Mouse (Mus musculus) heart, embryonic 14.5 days (tissue): Measurements from ENCODE around the gene Cacna1g. TPM values are rescaled to one million over a fixed set of nuclear protein-coding genes. Genes with fewer than 3 reads are reported as not detected.

Experiments
- ATAC-seq: fragments of 200-750 bp; cut with Nextera tagmentation; 2 replicates; pipeline ENCODE4 v1.8.0; 2017; ENCODE audit warnings: low read depth, moderate TSS enrichment; ENCODE audit not compliant: insufficient number of reproducible peaks, insufficient read depth, low FRiP score
- H3K27ac ChIP-seq, 2 experiments: fragments of 200-500 bp in 1 of 2; fragments of 300-500 bp in 1 of 2; sonication (generic) in 1 of 2; replicated peaks in 1 of 2; 2 replicates each; pipeline ENCODE4 v1.5.1; 2012 to 2014; ENCODE audit warnings: low read depth in 2 of 2, low read length in 2 of 2, control low read depth in 1 of 2, mild to moderate bottlenecking in 1 of 2, mixed read lengths in 1 of 2; ENCODE audit not compliant: control insufficient read depth in 1 of 2, insufficient read depth in 1 of 2
- H3K27me3 ChIP-seq: fragments of 300-500 bp; sonication (generic); 2 replicates; pipeline ENCODE4 v1.6.1; 2014; ENCODE audit warnings: mild to moderate bottlenecking, low read length, control low read depth; ENCODE audit not compliant: control insufficient read depth, insufficient read depth
- H3K36me3 ChIP-seq: fragments of 300-500 bp; sonication (generic); 2 replicates; pipeline ENCODE4 v1.6.1; 2014; ENCODE audit warnings: mild to moderate bottlenecking, control low read depth, low read length, mixed read lengths; ENCODE audit not compliant: control insufficient read depth, insufficient read depth
- H3K4me1 ChIP-seq, 2 experiments: fragments of 200-500 bp in 1 of 2; fragments of 300-500 bp in 1 of 2; sonication (generic) in 1 of 2; 2 replicates each; pipeline ENCODE4 v1.6.1; 2012 to 2014; ENCODE audit warnings: low read length in 2 of 2, control low read depth in 1 of 2, mixed read lengths in 1 of 2; ENCODE audit not compliant: control insufficient read depth in 2 of 2, insufficient read depth in 2 of 2
- H3K4me2 ChIP-seq: fragments of 300-500 bp; sonication (generic); 2 replicates; pipeline ENCODE4 v1.6.1; 2014; ENCODE audit warnings: mild to moderate bottlenecking, low read length
- H3K4me3 ChIP-seq, 2 experiments: fragments of 200-500 bp in 1 of 2; fragments of 300-500 bp in 1 of 2; sonication (generic) in 1 of 2; 2 replicates each; pipeline ENCODE4 v1.5.1; 2012 to 2014; ENCODE audit warnings: low read length in 2 of 2, mild to moderate bottlenecking in 2 of 2, control low read depth in 1 of 2, low read depth in 1 of 2, moderate library complexity in 1 of 2; ENCODE audit not compliant: control insufficient read depth in 1 of 2, insufficient read depth in 1 of 2
- H3K9ac ChIP-seq: fragments of 300-500 bp; sonication (generic); 2 replicates; pipeline ENCODE4 v1.6.1; 2014; ENCODE audit warnings: mild to moderate bottlenecking, low read length
- H3K9me3 ChIP-seq: fragments of 300-500 bp; sonication (generic); 2 replicates; pipeline ENCODE4 v1.6.1; 2016; ENCODE audit warnings: low read length, control low read depth; ENCODE audit not compliant: control insufficient read depth
- WGBS: fragments of 180-500 bp; shearing (Covaris S2); extraction: QIAGEN DNeasy Blood & Tissue Kit; methylation state at CpG from one replicate; pipeline ENCODE4 v1.1.7; 2014; 5-methylcytosine and 5-hydroxymethylcytosine counted together
- polyA plus RNA-seq: library from polyadenylated mRNA; unstranded; fragments of >200 nt; fragmentation: Nextera tagmentation; extraction: Ambion mirVana; gene quantifications from 2 replicates; pipeline ENCODE4 v1.2.1, GENCODE M21; 2014

The Cacna1g gene
- polyA plus RNA-seq, 1 experiment from 2014 or later, result 7.7 TPM

DNA sequence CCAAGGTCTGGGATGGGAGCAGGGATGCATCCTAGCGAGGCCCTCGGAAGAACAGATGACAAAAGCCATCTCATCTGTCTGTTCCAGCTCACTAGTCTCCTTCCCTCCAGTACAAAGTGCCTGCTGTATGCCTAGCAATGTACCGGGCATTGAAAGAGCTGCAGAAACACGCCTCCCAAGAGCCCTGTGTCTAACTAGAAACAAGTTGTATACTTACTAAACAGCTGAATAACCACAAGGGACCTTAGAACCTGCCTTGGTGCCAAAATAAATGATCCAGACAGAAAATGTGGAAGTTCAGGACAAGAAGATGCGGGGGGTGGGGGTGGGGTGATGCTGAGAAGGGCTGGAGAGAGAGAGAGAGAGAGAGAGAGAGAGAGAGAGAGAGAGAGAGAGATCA lies 29.2 kb downstream of the Cacna1g start:
- H3K27me3 ChIP-seq, result no peaks in the 10 kb centered on the region
- no peak for ATAC-seq
- no peak overlapping the region for H3K9ac ChIP-seq
- no peak overlapping the region for H3K27ac ChIP-seq
- peaks cover 32 to 39% of the 10 kb centered on the region in 2 experiments for H3K4me1 ChIP-seq
- 74% methylated on average over 5 of the region's 5 CpGs for WGBS
- H3K4me3 ChIP-seq, result no peak overlapping the region
- H3K9me3 ChIP-seq, result no peaks in the 10 kb centered on the region
- H3K4me2 ChIP-seq, result no peak overlapping the region
- no peaks in the 10 kb centered on the region for H3K36me3 ChIP-seq

DNA sequence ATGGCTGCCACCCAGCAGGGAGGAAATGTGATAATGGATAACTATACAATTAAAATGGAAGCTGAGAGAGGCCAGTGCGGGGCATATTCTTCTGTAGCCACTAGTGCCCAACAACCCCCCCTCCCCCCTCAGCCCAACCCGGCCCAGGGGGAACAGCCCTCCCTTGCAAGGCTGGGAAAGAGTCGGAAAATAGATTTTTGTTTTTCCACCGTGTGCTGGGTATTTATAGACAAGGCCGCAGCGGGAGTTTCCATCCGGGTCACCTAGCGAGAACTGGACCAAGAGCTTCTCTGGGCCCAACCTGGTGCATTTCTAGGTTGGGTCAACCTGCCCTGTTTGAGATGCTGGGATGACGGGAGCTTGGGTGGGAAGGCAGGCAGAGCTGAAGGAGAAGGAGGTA lies 32.2 kb downstream of the Cacna1g start:
- peaks cover 14 to 22% of the 10 kb centered on the region in 2 experiments for H3K4me1 ChIP-seq
- no peak overlapping the region for H3K4me2 ChIP-seq
- ATAC-seq, result no peak
- H3K27ac ChIP-seq, result peak overlapping the region; percentile 29 to 59; a peak in 3 of 4 replicates
- H3K36me3 ChIP-seq, result no peaks in the 10 kb centered on the region
- WGBS, result 44% methylated on average over 9 of the region's 9 CpGs
- H3K9ac ChIP-seq, result no peak overlapping the region
- H3K27me3 ChIP-seq, result no peaks in the 10 kb centered on the region
- no peaks in the 10 kb centered on the region for H3K9me3 ChIP-seq
- H3K4me3 ChIP-seq, result no peak overlapping the region

DNA sequence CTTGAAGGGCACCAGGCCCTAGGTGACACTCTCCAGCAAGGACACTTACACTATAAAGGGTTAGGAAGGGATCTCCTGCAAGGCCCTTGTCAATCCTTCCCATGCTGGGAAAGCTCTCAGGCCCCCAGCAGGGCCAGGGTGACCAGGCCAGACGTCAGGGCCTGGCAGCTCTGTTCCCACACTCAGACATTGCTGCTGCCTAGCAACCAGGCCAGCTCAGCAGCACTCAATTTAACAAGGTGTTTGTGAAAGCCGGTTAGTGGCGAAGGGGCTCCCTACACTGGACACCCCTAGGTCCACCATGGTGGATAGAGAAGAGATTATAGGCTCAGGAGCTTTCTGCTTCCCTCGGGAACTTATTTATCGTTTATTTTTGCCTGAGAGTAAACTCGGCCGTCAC lies 32.9 kb downstream of the Cacna1g start:
- no peak overlapping the region for H3K9ac ChIP-seq
- peaks cover 14 to 22% of the 10 kb centered on the region in 2 experiments for H3K4me1 ChIP-seq
- H3K36me3 ChIP-seq, result no peaks in the 10 kb centered on the region
- no peaks in the 10 kb centered on the region for H3K27me3 ChIP-seq
- H3K9me3 ChIP-seq, result no peaks in the 10 kb centered on the region
- H3K4me2 ChIP-seq, result no peak overlapping the region
- ATAC-seq, result 0 out of 2 replicates have a peak, but pooled peaks have one; percentile 40
- H3K4me3 ChIP-seq, result no peak overlapping the region
- peak overlapping the region; percentile 29 to 59; a peak in 3 of 4 replicates for H3K27ac ChIP-seq
- WGBS, result 30% methylated on average over 7 of the region's 7 CpGs

DNA sequence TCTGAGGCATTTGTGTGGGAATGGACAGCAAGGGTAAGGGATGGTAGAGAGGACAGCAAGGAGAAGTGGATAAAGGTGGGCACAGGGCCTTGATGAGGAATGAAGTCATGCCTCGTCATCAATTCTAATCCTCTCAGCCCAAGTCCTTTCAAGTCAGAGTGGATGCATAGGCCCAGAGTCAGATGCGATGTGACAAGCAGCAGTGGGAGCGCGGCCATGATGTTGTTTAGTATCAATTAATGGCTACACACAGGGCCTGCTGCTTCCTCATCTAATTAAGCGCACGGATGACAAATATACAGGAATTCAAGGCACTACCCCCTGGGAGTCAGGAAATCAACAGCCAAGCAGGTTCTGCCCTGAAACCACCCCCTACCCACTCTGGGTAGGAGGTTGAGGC lies 33.6 kb downstream of the Cacna1g start:
- Histone ChIP-seq H3K9me3 (no peaks in the 10 kb centered on the region), H3K27me3 (no peaks in the 10 kb centered on the region), H3K36me3 (no peaks in the 10 kb centered on the region), H3K4me3 (no peak overlapping the region), H3K4me1 (peaks cover 14 to 22% of the 10 kb centered on the region in 2 experiments), H3K9ac (no peak overlapping the region), H3K4me2 (no peak overlapping the region), H3K27ac (no peak overlapping the region)
- no peak for ATAC-seq
- 94% methylated on average over 6 of the region's 6 CpGs for WGBS

DNA sequence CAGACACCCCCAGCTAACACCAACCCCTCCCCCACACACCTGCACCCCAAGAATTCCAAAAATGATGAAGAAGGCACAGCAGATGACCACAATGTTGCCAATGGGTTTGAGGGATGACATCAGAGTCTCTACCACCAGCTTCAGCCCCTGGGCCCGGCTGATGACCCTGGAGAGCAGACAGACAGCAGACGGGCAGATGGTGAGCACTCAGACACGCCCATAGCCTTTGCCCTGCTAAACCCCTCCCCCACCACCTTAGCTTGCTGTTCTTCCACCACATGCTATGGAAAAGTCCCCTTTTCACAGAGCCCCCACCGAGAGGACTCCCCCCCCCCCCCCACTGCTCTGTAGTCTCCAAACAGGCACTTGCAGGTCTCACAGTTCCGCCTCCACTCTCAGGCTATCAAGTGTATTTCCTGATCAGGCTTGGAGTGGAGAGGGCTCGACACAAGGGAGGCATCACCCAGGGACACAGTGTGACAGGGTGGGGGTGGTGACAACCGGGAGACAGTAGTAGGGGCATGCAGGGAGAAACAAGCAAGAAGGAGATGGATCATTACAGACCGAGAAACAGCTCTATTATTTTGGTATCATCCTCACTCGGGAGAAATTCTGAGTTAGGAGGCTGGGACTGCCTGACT lies 44.9 kb downstream of the Cacna1g start:
- Histone ChIP-seq H3K4me3 (no peak overlapping the region), H3K4me2 (peak overlapping the region; percentile 32), H3K9me3 (no peaks in the 10 kb centered on the region), H3K4me1 (peaks cover 30 to 34% of the 10 kb centered on the region in 2 experiments), H3K9ac (no peak overlapping the region), H3K27me3 (peaks cover 17% of the 10 kb centered on the region; the same call in 1 of the 2 replicates), H3K36me3 (no peaks in the 10 kb centered on the region), H3K27ac (peak overlapping the region; percentile 17 to 76; a peak in 3 of 4 replicates)
- 8% methylated on average over 9 of the region's 9 CpGs for WGBS
- ATAC-seq, result no peak

DNA sequence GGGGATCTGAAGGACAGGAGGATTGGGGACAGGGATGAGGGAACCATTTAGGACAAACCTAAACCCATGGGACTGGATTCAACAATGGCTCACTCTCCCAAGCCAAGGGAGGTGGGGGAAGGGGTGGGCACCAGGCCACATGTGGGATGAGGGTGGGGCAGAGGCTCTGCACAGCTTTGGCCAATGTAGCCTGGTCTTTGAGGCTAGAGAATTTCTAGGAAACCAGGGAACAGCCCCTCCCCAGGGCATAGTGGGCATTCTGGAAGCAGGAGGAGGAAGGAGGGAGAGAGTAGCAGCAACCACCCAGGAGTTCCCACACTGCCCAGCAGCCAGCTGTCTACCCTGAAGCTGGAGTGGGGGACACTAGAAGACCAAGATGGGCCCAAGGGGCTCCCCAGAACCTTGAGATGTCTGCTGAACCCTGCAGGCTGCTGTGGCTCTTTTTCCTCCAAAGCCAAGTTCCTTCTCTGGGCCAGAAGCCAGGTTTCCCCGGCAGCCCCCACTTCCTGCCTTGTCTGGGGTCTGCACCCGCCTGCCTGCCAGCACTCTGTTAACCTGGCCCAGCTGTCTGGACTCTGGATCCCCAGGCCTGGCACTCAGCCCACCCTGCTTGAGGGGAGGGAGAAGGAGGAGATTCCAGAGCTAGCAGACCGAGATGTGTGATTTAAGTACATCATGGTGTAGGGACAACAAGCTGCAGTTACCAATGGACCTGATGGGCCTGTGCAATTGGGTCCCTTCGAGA lies 45.7 kb downstream of the Cacna1g start:
- Histone ChIP-seq H3K9ac (peak overlapping the region; percentile 22; the same call in 1 of the 2 replicates), H3K9me3 (no peaks in the 10 kb centered on the region), H3K4me1 (peaks cover 30 to 34% of the 10 kb centered on the region in 2 experiments), H3K4me2 (peak overlapping the region; percentile 32), H3K4me3 (no peak overlapping the region), H3K36me3 (no peaks in the 10 kb centered on the region), H3K27ac (peak overlapping the region; percentile 68 to 76; a peak in 3 of 4 replicates), H3K27me3 (peaks cover 25% of the 10 kb centered on the region; the same call in 1 of the 2 replicates)
- ATAC-seq, result peak; percentile 84
- 10% methylated on average over 4 of the region's 4 CpGs for WGBS

DNA sequence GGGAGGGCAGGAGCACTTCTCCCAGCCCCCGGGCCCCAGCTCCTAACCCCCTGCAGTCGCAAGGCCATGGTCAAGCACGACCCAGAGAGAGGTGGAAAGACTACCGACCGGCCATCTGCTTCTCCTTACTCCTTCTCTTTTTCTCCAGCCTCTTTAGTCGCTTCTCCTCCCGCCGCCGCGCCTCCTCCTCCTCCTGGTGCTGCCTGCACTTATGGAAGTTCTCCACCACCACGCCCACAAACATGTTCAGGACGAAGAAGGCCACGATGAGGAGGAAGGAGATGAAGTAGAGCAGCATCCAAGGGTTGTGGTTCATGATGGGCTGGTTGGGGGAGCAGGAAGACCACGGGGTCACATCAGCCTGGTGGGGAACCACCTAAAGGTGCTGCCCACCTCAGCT lies 48.3 kb downstream of the Cacna1g start:
- Histone ChIP-seq H3K4me2 (no peak overlapping the region), H3K36me3 (no peaks in the 10 kb centered on the region), H3K9me3 (no peaks in the 10 kb centered on the region), H3K4me1 (peaks cover 33 to 40% of the 10 kb centered on the region in 2 experiments), H3K4me3 (no peak overlapping the region), H3K9ac (no peak overlapping the region), H3K27ac (no peak overlapping the region), H3K27me3 (peaks cover 14% of the 10 kb centered on the region; the same call in 1 of the 2 replicates)
- 54% methylated on average over 14 of the region's 14 CpGs for WGBS
- ATAC-seq, result no peak
